Mouse (Mus musculus): Measurements from ENCODE around the gene Golph3l. TPM values are rescaled to one million over a fixed set of nuclear protein-coding genes. Genes with fewer than 3 reads are reported as not detected.

Gene Golph3l
- polyA plus RNA-seq, 1 experiment from 2014 or later: 38.0 TPM

GRCm38 (mm10) chr3:95560738-95561137 is 28.0 kb upstream of the Golph3l start:
- no peak for ATAC-seq (ENCODE audit: insufficient number of reproducible peaks, insufficient read depth, low FRiP score, low read depth)
- WGBS: 86% methylated on average over 3 of the region's 3 CpGs

GRCm38 (mm10) chr3:95561826-95562225 is 26.9 kb upstream of the Golph3l start:
- H3K9ac ChIP-seq (replicated peaks; ENCODE audit: low read depth, low read length): no peak overlapping the region
- no peaks in the 10 kb centered on the region for H3K4me1 ChIP-seq (ENCODE audit: control insufficient read depth, insufficient read depth, low read length)
- H3K4me2 ChIP-seq (replicated peaks; ENCODE audit: low read depth, low read length): no peak overlapping the region
- H3K27ac ChIP-seq (ENCODE audit: low read length): no peak overlapping the region
- WGBS: 69% methylated on average over 2 of the region's 2 CpGs
- H3K9me3 ChIP-seq (ENCODE audit: control insufficient read depth, low read depth, low read length): no peaks in the 10 kb centered on the region
- H3K36me3 ChIP-seq (ENCODE audit: control insufficient read depth, insufficient read depth, low read length): no peaks in the 10 kb centered on the region
- H3K27me3 ChIP-seq (ENCODE audit: control insufficient read depth, insufficient read depth, low read length): no peaks in the 10 kb centered on the region
- no peak overlapping the region for H3K4me3 ChIP-seq (ENCODE audit: low read depth, low read length)
- no peak for ATAC-seq (ENCODE audit: insufficient number of reproducible peaks, insufficient read depth, low FRiP score, low read depth)

More at GRCm38 (mm10) chr3:95560738-95561137, 28.0 kb upstream of the Golph3l start:
- Histone ChIP-seq H3K4me3 (ENCODE audit: low read depth, low read length) (no peak overlapping the region), H3K4me1 (ENCODE audit: control insufficient read depth, insufficient read depth, low read length) (no peaks in the 10 kb centered on the region), H3K27me3 (ENCODE audit: control insufficient read depth, insufficient read depth, low read length) (no peaks in the 10 kb centered on the region), H3K27ac (ENCODE audit: low read length) (no peak overlapping the region), H3K9me3 (ENCODE audit: control insufficient read depth, low read depth, low read length) (no peaks in the 10 kb centered on the region), H3K9ac (replicated peaks; ENCODE audit: low read depth, low read length) (no peak overlapping the region), H3K4me2 (replicated peaks; ENCODE audit: low read depth, low read length) (no peak overlapping the region), H3K36me3 (ENCODE audit: control insufficient read depth, insufficient read depth, low read length) (no peaks in the 10 kb centered on the region)

GRCm38 (mm10) chr3:95569585-95569984 is 19.1 kb upstream of the Golph3l start:
- H3K9me3 ChIP-seq (ENCODE audit: control insufficient read depth, low read depth, low read length): no peaks in the 10 kb centered on the region
- H3K9ac ChIP-seq (replicated peaks; ENCODE audit: low read depth, low read length): no peak overlapping the region
- no peak for ATAC-seq (ENCODE audit: insufficient number of reproducible peaks, insufficient read depth, low FRiP score, low read depth)
- H3K4me3 ChIP-seq (ENCODE audit: low read depth, low read length): no peak overlapping the region
- H3K4me2 ChIP-seq (replicated peaks; ENCODE audit: low read depth, low read length): no peak overlapping the region
- WGBS: 90% methylated on average over 3 of the region's 3 CpGs
- no peaks in the 10 kb centered on the region for H3K27me3 ChIP-seq (ENCODE audit: control insufficient read depth, insufficient read depth, low read length)
- H3K4me1 ChIP-seq (ENCODE audit: control insufficient read depth, insufficient read depth, low read length): no peaks in the 10 kb centered on the region
- no peak overlapping the region for H3K27ac ChIP-seq (ENCODE audit: low read length)
- H3K36me3 ChIP-seq (ENCODE audit: control insufficient read depth, insufficient read depth, low read length): no peaks in the 10 kb centered on the region

- ATAC-seq (ENCODE audit: insufficient number of reproducible peaks, insufficient read depth, low FRiP score, low read depth): no peak
- peak overlapping the region; percentile 66 for H3K4me2 ChIP-seq (replicated peaks; ENCODE audit: low read depth, low read length)
Measured at GRCm38 (mm10) chr3:95587754-95588603, 755 bp upstream of the Golph3l start.

GRCm38 (mm10) chr3:95598734-95599133 is 10.0 kb downstream of the Golph3l start:
- H3K9ac ChIP-seq (replicated peaks; ENCODE audit: low read depth, low read length): no peak overlapping the region
- peaks cover 12% of the 10 kb centered on the region; the same call in 1 of the 2 replicates for H3K36me3 ChIP-seq (ENCODE audit: control insufficient read depth, insufficient read depth, low read length)
- no peak for ATAC-seq (ENCODE audit: insufficient number of reproducible peaks, insufficient read depth, low FRiP score, low read depth)
- no peaks in the 10 kb centered on the region for H3K27me3 ChIP-seq (ENCODE audit: control insufficient read depth, insufficient read depth, low read length)
- H3K4me3 ChIP-seq (ENCODE audit: low read depth, low read length): no peak overlapping the region
- H3K4me2 ChIP-seq (replicated peaks; ENCODE audit: low read depth, low read length): no peak overlapping the region
- no peaks in the 10 kb centered on the region for H3K4me1 ChIP-seq (ENCODE audit: control insufficient read depth, insufficient read depth, low read length)
- H3K9me3 ChIP-seq (ENCODE audit: control insufficient read depth, low read depth, low read length): no peaks in the 10 kb centered on the region
- H3K27ac ChIP-seq (ENCODE audit: low read length): no peak overlapping the region

More at GRCm38 (mm10) chr3:95587754-95588603, 755 bp upstream of the Golph3l start:
- peaks cover 5% of the 10 kb centered on the region; the same call in 1 of the 2 replicates for H3K36me3 ChIP-seq (ENCODE audit: control insufficient read depth, insufficient read depth, low read length)
- peak overlapping the region; percentile 33 for H3K4me3 ChIP-seq (ENCODE audit: low read depth, low read length)
- no peak overlapping the region for H3K9ac ChIP-seq (replicated peaks; ENCODE audit: low read depth, low read length)
- no peaks in the 10 kb centered on the region for H3K9me3 ChIP-seq (ENCODE audit: control insufficient read depth, low read depth, low read length)
- no peaks in the 10 kb centered on the region for H3K27me3 ChIP-seq (ENCODE audit: control insufficient read depth, insufficient read depth, low read length)
- WGBS: 46% methylated on average over 8 of the region's 8 CpGs
- H3K27ac ChIP-seq (ENCODE audit: low read length): peak overlapping the region; percentile 6; the same call in 1 of the 2 replicates
- H3K4me1 ChIP-seq (ENCODE audit: control insufficient read depth, insufficient read depth, low read length): no peaks in the 10 kb centered on the region

- peaks cover 3% of the 10 kb centered on the region; the same call in 1 of the 2 replicates for H3K36me3 ChIP-seq (ENCODE audit: control insufficient read depth, insufficient read depth, low read length)
- H3K27ac ChIP-seq (ENCODE audit: low read length): no peak overlapping the region
- no peak overlapping the region for H3K9ac ChIP-seq (replicated peaks; ENCODE audit: low read depth, low read length)
- H3K4me2 ChIP-seq (replicated peaks; ENCODE audit: low read depth, low read length): no peak overlapping the region
- no peaks in the 10 kb centered on the region for H3K9me3 ChIP-seq (ENCODE audit: control insufficient read depth, low read depth, low read length)
- no peak for ATAC-seq (ENCODE audit: insufficient number of reproducible peaks, insufficient read depth, low FRiP score, low read depth)
- WGBS: 75% methylated on average over 3 of the region's 3 CpGs
- H3K27me3 ChIP-seq (ENCODE audit: control insufficient read depth, insufficient read depth, low read length): no peaks in the 10 kb centered on the region
- no peak overlapping the region for H3K4me3 ChIP-seq (ENCODE audit: low read depth, low read length)
- no peaks in the 10 kb centered on the region for H3K4me1 ChIP-seq (ENCODE audit: control insufficient read depth, insufficient read depth, low read length)
Measured at GRCm38 (mm10) chr3:95601287-95601686, 12.6 kb downstream of the Golph3l start.

- H3K4me2 ChIP-seq (replicated peaks; ENCODE audit: low read depth, low read length): no peak overlapping the region
- no peaks in the 10 kb centered on the region for H3K9me3 ChIP-seq (ENCODE audit: control insufficient read depth, low read depth, low read length)
- H3K4me3 ChIP-seq (ENCODE audit: low read depth, low read length): no peak overlapping the region
- no peak overlapping the region for H3K27ac ChIP-seq (ENCODE audit: low read length)
- no peaks in the 10 kb centered on the region for H3K4me1 ChIP-seq (ENCODE audit: control insufficient read depth, insufficient read depth, low read length)
- no peaks in the 10 kb centered on the region for H3K27me3 ChIP-seq (ENCODE audit: control insufficient read depth, insufficient read depth, low read length)
- H3K36me3 ChIP-seq (ENCODE audit: control insufficient read depth, insufficient read depth, low read length): peaks cover 11% of the 10 kb centered on the region
- H3K9ac ChIP-seq (replicated peaks; ENCODE audit: low read depth, low read length): no peak overlapping the region
- no peak for ATAC-seq (ENCODE audit: insufficient number of reproducible peaks, insufficient read depth, low FRiP score, low read depth)
- 82% methylated on average over 3 of the region's 3 CpGs for WGBS
Measured at GRCm38 (mm10) chr3:95606096-95606495, 17.4 kb downstream of the Golph3l start.

- Histone ChIP-seq H3K4me2 (replicated peaks; ENCODE audit: low read depth, low read length) (no peak overlapping the region), H3K4me1 (ENCODE audit: control insufficient read depth, insufficient read depth, low read length) (no peaks in the 10 kb centered on the region), H3K9ac (replicated peaks; ENCODE audit: low read depth, low read length) (no peak overlapping the region), H3K36me3 (ENCODE audit: control insufficient read depth, insufficient read depth, low read length) (peaks cover 17% of the 10 kb centered on the region), H3K9me3 (ENCODE audit: control insufficient read depth, low read depth, low read length) (no peaks in the 10 kb centered on the region), H3K4me3 (ENCODE audit: low read depth, low read length) (no peak overlapping the region), H3K27ac (ENCODE audit: low read length) (no peak overlapping the region), H3K27me3 (ENCODE audit: control insufficient read depth, insufficient read depth, low read length) (no peaks in the 10 kb centered on the region)
- WGBS: 69% methylated on average over 3 of the region's 3 CpGs
- no peak for ATAC-seq (ENCODE audit: insufficient number of reproducible peaks, insufficient read depth, low FRiP score, low read depth)
Measured at GRCm38 (mm10) chr3:95609195-95609594, 20.5 kb downstream of the Golph3l start.
